Mouse (Mus musculus) v-Abl transformed pro-B cells (cell line): ENCODE data around the gene Gm10300.

Experiments used
- in situ Hi-C, 2 experiments: fragments of 400-800 bp; cut with MboI; formaldehyde crosslinking; loops; one replicate each; pipeline ENCODE4 v1.15.1; 2025; ENCODE audit not compliant: unreplicated experiment in 2 of 2

The Gm10300 gene

DNA sequence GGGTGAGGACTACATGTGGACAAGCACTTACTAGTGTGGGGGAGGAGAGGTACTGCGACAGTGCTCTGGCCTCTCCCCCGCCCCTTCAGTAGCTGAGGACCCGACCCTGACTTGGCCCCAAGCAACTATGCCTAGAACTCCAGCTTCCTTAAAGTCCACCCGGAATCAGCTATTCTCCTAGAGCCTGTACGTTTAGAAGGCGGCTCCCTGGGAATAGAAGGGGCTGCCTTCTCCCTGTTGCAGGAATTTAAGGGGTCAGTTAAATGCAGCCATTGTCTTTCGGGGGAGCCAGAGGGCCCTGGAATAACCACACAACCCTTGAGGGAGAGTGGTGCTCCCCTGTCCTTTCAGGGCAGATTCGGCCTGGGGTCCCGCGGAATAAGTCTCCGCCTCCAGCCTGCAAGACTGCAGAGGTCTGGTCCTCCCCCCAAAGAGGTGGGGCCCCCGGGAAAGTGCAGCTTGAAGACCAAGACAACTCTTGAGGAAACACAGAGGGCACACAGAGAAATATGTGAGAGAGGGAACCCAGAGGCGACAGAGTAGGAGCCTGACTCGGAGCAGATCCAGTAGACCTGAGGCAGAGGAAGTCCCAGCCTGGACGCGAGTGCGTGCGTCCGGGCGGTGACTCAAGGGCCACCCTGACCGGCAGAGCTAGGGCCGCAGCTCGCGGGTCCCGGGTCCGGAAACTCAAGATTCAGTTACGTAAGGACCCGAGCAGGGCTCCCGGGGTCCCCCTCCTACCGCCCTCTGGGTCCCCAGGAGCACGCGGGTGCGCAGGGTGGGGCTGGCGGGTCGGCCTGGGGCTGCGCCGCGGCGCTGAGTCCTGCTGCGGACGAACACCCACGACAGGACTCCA is at the start of gene Gm10300:
Gene Gm10300, plus strand, starts transcription at position 621 of the 856 bp plus-strand sequence.
- in situ Hi-C loops, result loop anchor here (5.0 kb wide), 1 partner anchor 37 kb away; no protein-coding TSS in a partner anchor

- in situ Hi-C loops, result no loop called here
Measured at GRCm38 (mm10) chr4:132025264-132025663, 49.2 kb upstream of the Gm10300 start.

DNA sequence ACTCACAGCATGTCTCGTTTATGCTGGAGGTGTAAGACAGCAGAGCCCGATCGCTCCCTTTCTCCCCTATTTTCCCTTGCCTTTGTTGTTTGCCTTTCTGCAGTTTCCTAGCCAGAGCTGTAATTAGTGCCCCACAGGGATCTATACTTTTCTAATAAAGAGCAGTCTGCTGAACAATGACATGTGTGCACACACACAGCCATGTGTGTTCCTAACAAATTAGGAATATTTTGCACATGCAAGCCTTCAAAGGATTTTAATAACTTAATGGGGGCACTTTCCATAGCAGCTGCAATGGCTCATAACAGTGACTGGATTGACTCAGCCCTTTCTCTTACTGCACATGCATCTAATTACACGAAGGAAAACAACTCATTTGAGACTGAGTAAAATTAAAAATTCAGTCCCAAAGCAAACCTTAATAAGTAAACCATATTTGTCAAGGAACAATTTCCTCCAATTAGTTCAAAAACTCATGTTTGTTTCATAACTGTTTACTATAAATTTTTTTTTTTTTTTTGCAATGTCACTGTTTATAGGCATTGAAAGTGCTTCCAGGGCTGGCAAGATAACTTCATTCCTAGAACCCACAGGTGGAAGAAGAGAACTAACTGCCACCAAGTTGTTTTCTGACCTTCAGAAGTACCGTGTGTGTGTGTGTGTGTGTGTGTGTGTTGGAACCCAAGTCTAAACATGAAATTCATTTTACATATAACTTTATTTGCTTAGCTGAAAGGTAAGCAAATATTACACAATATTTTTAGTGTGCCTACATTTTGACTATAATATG is 48.6 kb upstream of the Gm10300 start:
- in situ Hi-C loops, result no loop called here

DNA sequence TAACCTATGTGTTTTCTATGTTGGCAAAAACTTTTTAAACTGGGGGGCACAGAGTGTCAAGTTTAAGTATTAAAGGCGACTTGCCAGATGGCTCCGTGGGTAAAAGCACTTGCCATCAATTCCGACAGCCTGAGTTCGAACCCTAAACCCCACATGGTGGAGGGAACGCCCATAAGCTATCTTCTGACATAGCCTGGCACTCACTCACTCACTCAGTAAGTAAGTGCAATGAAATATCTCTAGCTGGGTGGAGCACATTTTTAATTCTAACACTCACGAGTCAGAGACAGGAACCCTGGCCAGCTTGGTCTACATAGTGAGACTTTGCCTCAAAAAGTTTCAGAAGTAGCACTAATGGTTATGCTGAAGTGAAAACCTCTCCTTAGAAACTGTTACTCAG is 47.3 kb upstream of the Gm10300 start:
- in situ Hi-C loops, result no loop called here

DNA sequence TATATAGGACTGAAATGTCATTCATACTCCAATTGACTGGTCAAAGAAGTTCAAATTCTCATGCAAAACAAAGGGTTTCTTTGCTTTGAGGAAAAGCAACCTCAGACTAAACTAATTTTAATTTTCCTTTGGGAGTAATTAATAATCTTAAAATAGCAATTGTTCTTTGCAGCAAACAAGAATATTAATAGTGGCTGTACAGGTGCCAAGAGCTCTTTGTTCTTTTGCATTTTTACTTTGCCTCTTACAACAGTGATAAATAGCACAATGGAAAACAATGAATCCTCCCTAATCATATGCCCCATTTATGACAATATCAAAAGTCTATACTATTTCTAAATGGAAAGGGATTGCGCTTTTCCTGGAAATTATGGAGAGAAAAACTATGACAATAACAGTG is 46.7 kb upstream of the Gm10300 start:
- in situ Hi-C loops, result no loop called here

DNA sequence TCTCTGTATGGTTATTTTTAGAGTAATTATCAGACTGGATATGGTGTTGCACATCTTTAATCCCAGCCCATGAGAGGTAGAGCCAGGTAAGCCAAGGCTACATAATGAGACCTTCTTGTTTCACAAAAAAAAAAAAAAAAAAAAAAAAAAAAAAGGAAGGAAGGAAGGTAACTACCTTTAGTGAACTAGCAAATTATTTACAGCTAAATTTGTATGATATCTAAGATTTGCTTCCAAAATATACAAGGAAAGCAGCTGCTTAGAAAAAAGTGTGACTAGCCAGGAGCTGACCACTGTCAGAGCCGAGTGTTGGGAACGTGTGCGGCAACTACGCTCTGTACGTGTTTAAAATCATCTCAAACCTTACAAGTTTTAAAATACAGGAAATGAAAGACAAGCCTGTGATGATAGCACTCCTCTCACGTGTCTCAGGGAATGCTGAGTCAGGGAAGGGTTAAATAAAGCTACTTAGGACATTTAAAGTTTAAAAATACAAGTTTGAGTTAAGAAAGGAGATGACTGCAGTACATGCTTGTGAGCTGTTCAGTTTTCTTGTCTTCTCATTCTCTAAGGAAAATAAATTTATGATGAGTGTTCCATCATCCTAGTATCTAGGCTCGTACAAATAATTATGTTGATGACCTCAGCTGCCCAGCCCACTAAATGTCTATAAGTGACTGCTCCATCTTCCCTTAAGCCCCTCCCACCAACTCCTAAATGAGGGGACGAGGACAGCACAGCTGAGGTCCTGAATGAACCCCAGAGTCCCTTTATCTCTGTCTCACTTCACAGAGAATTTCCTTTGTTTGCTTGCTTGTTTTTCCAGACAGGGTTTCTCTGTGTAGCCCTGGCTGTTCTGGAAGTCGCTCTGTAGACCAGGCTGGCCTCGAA is 44.4 kb upstream of the Gm10300 start:
- in situ Hi-C loops, result no loop called here

GRCm38 (mm10) chr4:132033183-132033582 is 41.3 kb upstream of the Gm10300 start:
- in situ Hi-C loops, result no loop called here

GRCm38 (mm10) chr4:132034242-132034641 is 40.3 kb upstream of the Gm10300 start:
- in situ Hi-C loops, result no loop called here

DNA sequence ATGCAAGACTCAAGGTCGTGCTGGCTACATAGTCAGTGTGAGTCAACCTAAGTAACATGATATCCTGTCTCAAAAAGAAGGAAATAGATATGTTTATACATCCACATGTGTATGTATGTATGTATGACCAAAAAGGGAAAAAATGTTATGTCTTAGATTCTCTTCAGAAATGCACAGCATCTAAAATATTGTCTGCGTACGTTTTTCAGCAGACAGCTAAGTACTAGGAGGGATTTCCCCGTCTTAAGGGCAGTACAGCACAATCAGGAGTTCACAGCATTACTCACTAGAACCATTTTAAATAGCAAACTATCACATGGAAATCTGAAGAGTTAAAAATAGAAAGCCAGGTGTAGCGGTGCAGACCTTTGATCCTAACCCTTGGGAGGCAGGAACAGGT is 37.4 kb upstream of the Gm10300 start:
- in situ Hi-C loops, result loop anchor here (5.0 kb wide), 1 partner anchor 35 kb away; the partner anchor contains the start of gene Gm10300 (in 2 of the 2)

DNA sequence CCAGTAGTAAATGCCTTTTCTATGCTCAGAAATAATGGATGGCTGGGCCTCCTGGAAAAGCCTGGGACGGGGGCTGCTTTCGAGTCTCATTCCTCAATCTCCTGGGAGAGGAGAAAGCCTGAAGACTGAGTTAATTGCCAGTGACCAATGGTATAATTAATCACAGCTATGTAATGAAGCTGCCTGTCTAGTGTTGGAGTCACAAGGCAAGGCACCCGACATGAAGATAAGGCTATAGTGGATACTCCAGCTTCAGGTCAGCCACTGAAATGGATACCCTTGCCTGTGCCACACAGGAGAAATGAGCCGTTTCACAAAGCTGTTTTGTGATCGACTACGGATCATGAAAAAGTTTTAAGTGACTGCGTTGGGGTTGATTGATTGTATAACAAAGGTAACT is 36.5 kb upstream of the Gm10300 start:
- in situ Hi-C loops, result loop anchor here (5.0 kb wide), 1 partner anchor 34 kb away; the partner anchor contains the start of gene Gm10300 (in 2 of the 2)

DNA sequence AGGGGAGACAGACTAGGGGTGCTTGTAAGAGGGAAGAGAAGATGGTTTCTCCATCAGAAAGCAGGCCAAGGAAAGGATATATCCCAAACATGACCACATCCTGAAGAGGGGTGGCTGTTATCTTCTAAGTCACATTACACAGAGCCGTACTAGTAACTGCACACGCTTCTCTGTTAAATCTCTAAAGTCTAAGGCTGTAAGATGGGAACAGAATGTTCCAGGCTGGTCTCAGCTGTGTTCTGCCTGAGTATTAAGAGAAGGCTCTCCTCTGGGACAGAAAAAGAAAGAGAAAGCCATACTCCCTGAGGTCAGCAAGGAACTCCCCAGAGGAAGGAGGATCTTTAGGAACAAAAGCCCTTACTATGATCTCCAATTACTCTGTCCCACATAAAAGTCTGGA is 35.7 kb upstream of the Gm10300 start:
- in situ Hi-C loops, result loop anchor here (5.0 kb wide), 1 partner anchor 33 kb away; the partner anchor contains the start of gene Gm10300 (in 2 of the 2)

DNA sequence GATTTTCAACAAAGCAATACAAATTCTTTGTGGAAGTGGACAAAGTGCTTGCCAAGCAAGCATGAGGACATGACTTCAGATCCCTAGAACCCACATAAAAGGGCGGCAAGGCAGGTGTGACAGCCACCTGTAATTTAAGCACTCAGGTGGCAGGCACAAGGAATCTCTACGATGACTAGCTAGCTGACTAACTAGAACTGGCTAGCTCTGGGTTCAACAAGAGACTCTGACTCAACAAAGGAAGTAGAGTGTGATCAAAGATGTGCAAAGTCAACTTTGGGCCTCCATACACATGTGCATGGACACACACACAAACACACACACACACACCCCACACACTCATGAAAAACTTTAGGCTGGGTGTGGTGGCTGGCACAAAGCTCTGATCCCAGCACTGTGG is 35.0 kb upstream of the Gm10300 start:
- in situ Hi-C loops, result loop anchor here (5.0 kb wide), 1 partner anchor 33 kb away; the partner anchor contains the start of gene Gm10300 (in 2 of the 2)

DNA sequence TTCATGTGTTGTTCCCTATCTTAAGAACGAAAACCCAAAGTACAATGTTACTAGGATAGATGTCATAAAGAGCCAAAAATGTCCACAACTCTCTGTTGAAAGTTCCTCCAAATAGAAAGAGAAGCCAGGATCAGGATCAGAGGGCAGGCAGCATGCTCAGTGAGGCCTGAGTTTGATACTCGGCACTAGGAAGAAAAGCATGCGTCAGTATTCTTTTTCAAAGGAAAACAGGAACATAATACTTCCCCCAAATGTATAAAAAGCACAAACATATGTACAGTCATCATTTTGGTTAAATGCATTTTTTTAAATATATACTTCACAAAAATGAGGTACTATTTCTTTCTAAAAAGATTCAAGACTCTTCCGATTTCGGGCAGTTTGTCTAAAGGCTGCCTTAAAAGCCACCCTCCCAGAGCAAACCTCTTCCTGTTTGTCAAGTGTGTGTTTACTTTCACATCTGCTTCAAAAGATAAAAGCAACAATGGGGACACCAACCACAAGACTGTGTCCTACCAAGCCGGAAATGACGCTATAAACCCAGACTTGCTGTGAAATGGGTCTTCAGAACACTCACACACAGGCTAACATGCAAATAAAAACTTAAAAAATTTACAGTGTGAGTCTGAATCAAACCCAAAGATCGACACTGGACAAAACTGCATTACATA is 34.4 kb upstream of the Gm10300 start:
- in situ Hi-C loops, result loop anchor here (5.0 kb wide), 1 partner anchor 32 kb away; the partner anchor contains the start of gene Gm10300 (in 2 of the 2)

DNA sequence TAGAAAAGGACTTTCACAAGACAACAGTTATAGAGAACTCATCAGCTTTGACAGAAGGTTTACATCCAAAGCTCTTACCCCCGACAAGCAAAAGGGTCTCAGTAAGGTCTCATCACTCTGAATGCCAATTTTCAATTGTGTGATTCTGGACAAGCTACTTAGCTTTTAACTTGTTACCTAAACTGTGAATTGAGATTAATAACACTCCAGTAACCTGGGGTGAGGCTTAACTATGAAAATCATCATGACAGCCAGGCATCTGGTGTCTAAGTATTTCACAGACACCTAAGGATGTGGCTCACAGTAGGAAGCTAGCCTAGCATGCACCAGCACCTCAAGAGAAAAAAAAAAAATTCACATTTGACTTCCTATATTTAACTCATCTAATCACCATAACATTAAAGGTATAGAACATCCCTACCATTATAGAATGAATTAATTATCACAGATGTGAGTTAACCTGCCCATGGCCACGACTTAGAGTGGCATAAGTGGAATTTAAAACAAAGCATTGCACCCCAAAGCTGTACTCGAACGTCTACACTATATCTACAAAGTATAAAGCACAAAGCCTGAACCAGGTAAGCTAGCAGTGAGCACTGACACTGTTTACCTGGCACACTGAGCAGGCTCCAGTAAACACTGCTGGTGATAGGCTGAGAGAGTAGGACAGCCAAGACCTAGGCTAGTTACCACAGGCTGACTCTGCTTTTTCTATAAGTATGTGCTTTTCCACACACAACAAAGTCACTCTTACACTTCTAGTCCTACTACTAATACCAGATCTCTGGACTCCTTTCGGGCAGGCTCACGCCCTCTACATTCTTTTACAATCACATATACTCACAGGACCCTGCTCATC is 32.8 kb upstream of the Gm10300 start:
- in situ Hi-C loops, result no loop called here

GRCm38 (mm10) chr4:132043726-132044125 is 30.8 kb upstream of the Gm10300 start:
- in situ Hi-C loops, result no loop called here

- in situ Hi-C loops, result no loop called here
Measured at GRCm38 (mm10) chr4:132048011-132048991, 26.2 kb upstream of the Gm10300 start.

- in situ Hi-C loops, result no loop called here
Measured at GRCm38 (mm10) chr4:132048995-132049404, 25.5 kb upstream of the Gm10300 start.
